Mouse (Mus musculus) gastrocnemius, postnatal 36 days (tissue): ENCODE data around the gene Olfr632. TPM values are rescaled to one million over a fixed set of nuclear protein-coding genes. Genes with fewer than 3 reads are reported as not detected.
"Not testable (repeated sequence)": the region's sequence is repeated elsewhere in the genome, so short reads cannot be mapped to it uniquely, and the experiment has no call there.

Experiments used
- DNase-seq, 2 experiments: peaks; one replicate each; pipeline ENCODE4 v3.0.0; 2022
- intact Hi-C: fragments of 180-260 bp; cut with DNase I; formaldehyde crosslinking; loops from one replicate; pipeline ENCODE4 v1.15.1; 2025
- long read RNA-seq, 2 experiments: library from polyadenylated mRNA; stranded (forward); transcript quantifications; one replicate each; pipeline ENCODE4 v2.0.0; 2021
- total RNA-seq, 2 experiments: library from RNA; stranded (reverse); gene quantifications; 2 replicates each; pipeline ENCODE4 v1.2.3; 2021

Gene Olfr632
- total RNA-seq: not detected
- long read RNA-seq, experiment 1: 0 reads
- long read RNA-seq, experiment 2: 0 reads

DNA sequence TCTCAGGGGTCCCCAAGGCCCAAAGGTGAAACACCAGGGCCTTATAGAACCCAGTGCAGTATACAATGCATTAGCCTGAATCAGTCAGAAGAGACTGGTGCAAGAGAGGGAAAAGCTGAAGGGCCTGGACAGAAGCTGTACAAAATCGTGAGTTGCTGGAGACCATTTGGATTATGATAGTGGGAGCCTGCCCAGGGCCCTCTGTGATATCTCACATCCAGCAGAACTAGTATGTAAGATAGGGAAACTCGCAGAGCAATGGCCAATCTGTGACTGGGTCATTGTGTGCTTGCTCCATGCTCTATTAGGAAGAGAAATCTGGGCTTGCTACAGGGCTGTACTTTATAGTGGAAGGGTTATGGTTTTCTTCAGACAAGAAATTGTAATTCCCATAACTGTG is at the start of gene Olfr632:
Gene Olfr632, plus strand, starts transcription at position 84 of the 400 bp plus-strand sequence.
- DNase-seq: no peak
- intact Hi-C loops: no loop called here

DNA sequence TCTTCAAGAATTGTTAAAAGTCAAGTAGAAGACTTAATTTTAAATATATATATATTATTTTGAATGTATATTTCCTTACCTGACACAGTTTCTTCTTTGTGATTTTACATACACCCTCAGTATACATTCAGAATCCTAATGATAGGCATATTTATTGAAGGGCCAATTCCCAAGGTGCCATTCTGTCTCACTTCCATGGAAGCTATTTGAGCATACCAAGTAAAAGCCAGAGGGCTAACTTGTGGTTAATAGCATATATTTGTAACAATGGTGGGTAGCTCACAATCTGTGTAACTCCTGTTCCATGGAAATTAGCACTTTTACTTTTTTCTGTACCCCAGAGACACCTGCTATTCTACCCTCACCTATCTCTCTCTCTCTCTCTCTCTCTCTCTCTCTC is 48.0 kb upstream of the Olfr632 start, which contains the start of gene Olfr66:
Gene Olfr66, minus strand, starts transcription at position 101 of the 400 bp plus-strand sequence.
- no peak for DNase-seq
- intact Hi-C loops: no loop called here

DNA sequence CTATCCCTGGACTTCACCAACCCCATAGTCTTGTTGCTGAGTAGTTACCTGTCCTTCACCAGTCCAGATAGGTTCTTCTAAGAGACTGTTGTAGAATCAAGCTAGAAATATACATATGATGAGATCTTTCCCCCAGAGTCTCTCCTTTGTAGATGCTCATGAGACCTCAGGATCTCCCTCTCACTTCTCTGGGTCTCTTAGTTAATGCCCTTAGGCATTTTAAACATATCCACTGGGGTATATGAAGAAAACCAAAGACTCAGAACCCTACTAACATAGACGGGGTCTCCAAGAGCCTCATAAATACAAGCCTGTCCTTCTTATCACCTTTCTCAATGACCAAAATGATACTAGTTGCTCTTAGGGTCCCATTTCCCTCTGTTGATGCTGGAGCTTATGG is 39.8 kb upstream of the Olfr632 start, which contains the start of gene Olfr64:
Gene Olfr64, minus strand, starts transcription at position 101 of the 400 bp plus-strand sequence.
- DNase-seq: no peak
- intact Hi-C loops: no loop called here

DNA sequence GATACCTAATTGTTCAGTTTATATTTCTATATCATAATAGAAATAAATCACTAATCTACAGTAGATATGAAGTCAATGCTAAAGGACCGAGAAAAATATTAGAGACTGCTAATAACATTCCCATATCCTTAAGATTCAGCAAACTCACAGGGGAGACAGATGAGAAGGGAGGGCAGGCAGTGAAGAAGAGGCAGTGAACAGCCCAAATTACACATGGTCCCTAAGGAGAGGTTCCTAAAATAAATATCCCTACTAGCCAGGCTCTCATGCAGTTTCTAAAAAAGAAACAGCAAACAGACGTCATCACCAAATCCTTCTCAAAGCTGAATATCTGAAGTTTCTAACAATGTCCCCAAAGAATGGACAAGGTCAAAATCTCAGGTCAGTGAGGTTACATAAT is 31.0 kb upstream of the Olfr632 start, which contains the start of gene Olfr65:
Gene Olfr65, plus strand, starts transcription at position 301 of the 400 bp plus-strand sequence.
- intact Hi-C loops: no loop called here
- no peak for DNase-seq

DNA sequence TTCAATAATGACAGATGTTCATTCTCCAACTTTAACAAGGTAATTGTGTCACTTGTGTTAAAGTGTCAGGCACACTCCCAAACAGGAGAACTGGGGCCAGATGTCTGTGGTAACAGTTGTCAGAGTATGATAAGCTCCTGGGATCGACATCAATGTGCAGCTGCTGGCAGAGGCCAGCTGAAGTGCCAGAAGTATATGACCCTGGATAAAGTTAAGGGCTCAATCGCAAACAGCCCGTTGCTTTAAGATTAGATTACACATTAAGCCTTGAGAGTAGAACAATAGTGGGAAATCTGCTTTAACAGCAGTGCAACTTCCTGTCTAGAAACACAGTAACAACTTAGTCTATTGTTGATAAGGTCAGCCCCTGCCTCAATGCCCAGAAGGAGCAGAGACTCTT is 24.1 kb upstream of the Olfr632 start:
- no peak for DNase-seq
- intact Hi-C loops: no loop called here

DNA sequence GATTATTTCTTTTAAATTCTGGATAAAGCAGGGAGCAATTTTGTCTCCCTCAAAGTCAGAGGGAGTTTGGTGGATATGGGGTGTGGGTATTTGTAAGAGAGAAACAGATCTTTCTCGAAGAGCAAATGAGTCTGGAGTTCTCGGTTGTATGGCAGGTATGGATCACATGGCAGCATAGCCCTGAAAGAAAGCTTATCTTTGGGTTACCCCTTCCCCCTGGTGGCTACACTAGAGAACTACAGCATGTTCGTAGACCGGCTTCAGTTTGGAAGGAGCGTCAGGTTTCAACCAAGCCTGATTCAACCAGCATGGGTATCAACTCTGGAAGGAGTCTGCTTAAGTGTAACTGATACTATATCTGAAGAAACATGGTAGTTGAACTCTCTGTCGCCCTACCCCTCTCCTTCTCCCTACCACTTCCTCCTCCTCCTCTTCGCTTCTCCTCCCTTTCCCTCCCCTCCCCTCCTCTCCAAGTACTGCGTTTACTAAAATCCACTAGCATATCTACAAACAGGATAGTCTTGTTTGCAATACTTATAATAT is 21.1 kb upstream of the Olfr632 start:
- DNase-seq: no peak
- intact Hi-C loops: no loop called here

DNA sequence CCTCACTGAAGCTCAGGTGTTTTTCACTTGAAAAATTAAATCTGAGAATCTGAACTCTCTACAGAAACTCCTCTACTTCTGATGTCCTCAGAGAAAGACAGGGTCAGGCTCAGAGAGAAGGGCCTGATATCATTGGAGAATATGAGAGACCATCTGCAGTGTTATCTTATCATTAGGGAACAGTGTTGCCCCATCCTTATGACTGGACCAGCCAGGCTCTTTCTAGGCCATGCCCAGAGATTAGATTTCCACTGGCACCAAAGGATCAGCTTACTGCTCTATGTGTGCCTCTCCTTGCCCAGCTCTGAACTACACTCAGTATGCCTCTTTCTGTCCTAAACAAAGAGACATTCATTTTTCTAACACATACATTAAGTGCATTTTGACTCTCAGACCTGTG is 18.8 kb upstream of the Olfr632 start:
- DNase-seq: no peak
- intact Hi-C loops: no loop called here

DNA sequence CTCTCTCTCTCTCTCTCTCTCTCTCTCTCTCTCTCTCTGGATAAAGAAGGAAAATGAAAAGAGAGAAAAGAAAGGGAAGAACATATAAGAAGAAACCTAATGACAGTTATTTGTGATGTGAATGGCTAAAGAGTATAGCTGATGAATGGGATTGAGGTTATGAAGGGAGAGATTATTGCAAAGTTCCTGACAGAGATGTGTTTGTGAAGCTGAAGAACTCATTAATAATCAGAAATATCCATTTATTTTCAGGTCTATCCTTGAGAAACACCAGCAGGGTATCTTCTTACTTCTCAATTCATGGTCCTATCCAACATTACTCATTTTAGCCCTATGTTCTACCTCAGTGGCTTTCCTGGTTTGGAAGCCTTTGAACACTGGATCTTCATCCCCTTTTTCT is 5.6 kb upstream of the Olfr632 start, which contains the start of gene Olfr631:
Gene Olfr631, plus strand, starts transcription at position 301 of the 400 bp plus-strand sequence.
- no peak for DNase-seq
- intact Hi-C loops: no loop called here

DNA sequence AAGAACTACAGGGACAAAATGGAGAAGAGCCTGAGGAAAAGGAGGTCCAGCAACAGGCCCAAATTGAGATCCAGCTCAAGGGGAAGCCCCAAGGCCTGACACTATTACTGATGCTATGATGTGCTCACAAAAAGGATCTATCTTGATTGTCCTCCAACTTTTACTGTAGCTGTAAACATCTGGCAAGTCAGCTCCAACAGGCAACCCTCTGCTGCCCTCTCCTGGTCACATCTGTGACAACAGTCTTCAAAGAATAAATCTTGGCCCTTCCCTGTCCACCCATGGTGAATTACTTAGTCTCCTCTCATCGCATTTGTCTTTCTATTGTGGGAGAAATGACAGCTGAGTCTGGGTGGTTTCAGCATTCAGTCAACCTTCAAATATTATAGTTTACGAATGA is 8.6 kb downstream of the Olfr632 start:
- no peak for DNase-seq
- intact Hi-C loops: no loop called here

DNA sequence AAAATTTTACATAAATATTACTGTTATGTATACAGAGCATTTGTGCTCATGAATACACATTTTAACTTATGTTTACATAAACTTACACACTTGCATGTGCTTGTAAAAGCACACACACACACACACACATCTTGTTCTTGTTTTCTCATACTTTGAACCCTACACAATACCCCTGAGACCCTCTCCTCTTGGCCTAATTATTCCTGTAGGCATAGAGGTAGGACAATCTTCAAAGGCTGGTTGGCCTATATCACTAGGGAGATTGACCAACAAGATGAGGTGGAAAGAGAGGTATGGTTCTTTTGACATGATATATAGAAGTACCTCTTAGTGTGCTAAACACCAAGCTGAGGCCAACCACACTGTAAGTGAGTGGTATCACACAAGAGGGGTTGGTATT is 10.0 kb downstream of the Olfr632 start, which contains the start of gene Olfr633:
Gene Olfr633, plus strand, starts transcription at position 301 of the 400 bp plus-strand sequence.
- intact Hi-C loops: no loop called here
- DNase-seq: no peak

DNA sequence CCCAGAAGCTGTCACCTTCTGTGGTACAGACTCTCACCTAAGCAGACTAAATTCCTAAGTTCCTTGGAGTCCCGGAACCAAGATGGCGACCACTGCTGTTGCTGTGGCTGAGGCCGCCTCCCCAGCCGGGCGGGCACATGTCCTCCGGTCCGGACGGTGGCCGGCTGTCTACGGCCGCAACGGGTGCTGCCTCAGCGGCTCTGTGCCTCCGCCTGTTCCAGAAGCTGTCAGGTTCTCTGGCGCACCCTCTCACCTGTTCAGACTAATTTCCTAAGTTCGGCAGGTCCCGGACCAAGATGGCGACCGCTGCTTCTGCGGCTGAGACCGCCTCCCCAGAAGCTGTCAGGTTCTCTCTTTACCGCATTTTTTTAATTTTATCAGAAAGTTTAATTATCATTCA is 32.7 kb downstream of the Olfr632 start:
- DNase-seq, intact Hi-C loops: not testable (repeated sequence)

DNA sequence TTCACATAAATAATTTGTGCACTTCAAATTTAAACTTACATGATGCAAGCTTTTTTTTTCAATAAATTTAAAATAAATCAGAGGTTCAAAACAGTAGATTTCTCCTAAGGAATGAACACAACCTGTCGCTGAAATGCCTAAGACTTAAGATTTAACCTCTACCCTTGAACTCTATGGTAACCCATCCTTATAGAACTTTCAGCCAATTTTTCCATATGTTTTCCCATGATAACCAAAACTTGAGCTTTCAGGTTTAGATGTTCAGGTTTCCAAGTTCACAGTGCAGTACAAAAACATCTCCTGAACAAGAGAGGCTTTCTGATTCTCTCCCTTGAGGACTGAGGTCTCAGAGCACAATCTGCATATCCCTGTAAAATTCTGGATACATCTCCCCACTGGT is 36.7 kb downstream of the Olfr632 start, which contains the start of gene Olfr635:
Gene Olfr635, plus strand, starts transcription at position 301 of the 400 bp plus-strand sequence.
- DNase-seq: no peak
- intact Hi-C loops: no loop called here

DNA sequence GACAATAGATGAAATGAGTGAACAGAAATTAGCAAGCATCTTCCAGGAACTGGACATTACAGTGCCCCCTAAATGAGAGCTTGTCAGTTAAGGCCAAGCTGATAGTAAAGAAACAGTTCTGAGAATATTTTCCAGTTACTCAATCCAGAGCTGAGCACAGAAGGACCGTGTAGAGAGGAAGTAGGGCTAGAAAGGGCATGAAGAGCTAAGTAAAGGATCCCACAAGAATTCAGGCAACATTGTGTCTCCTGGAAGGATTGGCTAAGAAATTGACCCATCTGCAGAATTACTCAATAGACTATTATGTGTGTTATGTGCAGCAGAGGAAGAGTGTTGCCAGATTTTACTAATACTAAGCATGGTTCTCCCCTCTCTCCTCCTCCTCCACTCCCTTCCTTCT is 37.6 kb downstream of the Olfr632 start:
- no peak for DNase-seq
- intact Hi-C loops: no loop called here

Other genes with a start within 250 kb of the Olfr632 start
- not detected for gene Olfr243, start 219.7 kb upstream of the Olfr632 start, total RNA-seq
- not detected for gene Olfr628, start 204.0 kb upstream of the Olfr632 start, total RNA-seq
- not detected for gene Olfr629, start 189.4 kb upstream of the Olfr632 start, total RNA-seq
- gene Olfr630, start 177.0 kb upstream of the Olfr632 start, total RNA-seq: not detected
- not detected for gene Olfr69, start 162.8 kb upstream of the Olfr632 start, total RNA-seq
- not detected for gene Olfr68, start 154.6 kb upstream of the Olfr632 start, total RNA-seq
- gene Olfr67, start 142.5 kb upstream of the Olfr632 start, total RNA-seq: not detected
- gene Hbb-bt, start 120.4 kb upstream of the Olfr632 start, total RNA-seq: 10 to 100 TPM; 28.4 to 35.6 TPM
- gene Hbb-bs, start 106.3 kb upstream of the Olfr632 start, total RNA-seq: 100 to 1,000 TPM; 266 to 399 TPM
- not detected for gene Hbb-bh2, start 93.8 kb upstream of the Olfr632 start, total RNA-seq
- gene Hbb-bh1, start 91.2 kb upstream of the Olfr632 start, total RNA-seq: not detected
- gene Hbb-y, start 81.1 kb upstream of the Olfr632 start, total RNA-seq: not detected
- not detected for gene Olfr66, start 48.1 kb upstream of the Olfr632 start, total RNA-seq
- not detected for gene Olfr64, start 39.9 kb upstream of the Olfr632 start, total RNA-seq
- not detected for gene Olfr65, start 30.9 kb upstream of the Olfr632 start, total RNA-seq
- gene Olfr631, start 5.5 kb upstream of the Olfr632 start, total RNA-seq: not detected
- not detected for gene Olfr633, start 10.1 kb downstream of the Olfr632 start, total RNA-seq
- gene Olfr635, start 36.8 kb downstream of the Olfr632 start, total RNA-seq: not detected
- not detected for gene Olfr638, start 64.4 kb downstream of the Olfr632 start, total RNA-seq
- not detected for gene Olfr639, start 83.0 kb downstream of the Olfr632 start, total RNA-seq
- not detected for gene Olfr640, start 91.2 kb downstream of the Olfr632 start, total RNA-seq
- gene Olfr641, start 101.1 kb downstream of the Olfr632 start, total RNA-seq: not detected
- gene Olfr642, start 118.3 kb downstream of the Olfr632 start, total RNA-seq: not detected
- not detected for gene 4930516K23Rik, start 127.1 kb downstream of the Olfr632 start, total RNA-seq
- not detected for gene Olfr644, start 137.5 kb downstream of the Olfr632 start, total RNA-seq
- not detected for gene Olfr645, start 151.1 kb downstream of the Olfr632 start, total RNA-seq
- not detected for gene Olfr646, start 170.5 kb downstream of the Olfr632 start, total RNA-seq
- gene Ubqln5, start 195.5 kb downstream of the Olfr632 start, total RNA-seq: not detected
- not detected for gene Olfr643, start 203.1 kb downstream of the Olfr632 start, total RNA-seq
- gene Ubqln3, start 208.9 kb downstream of the Olfr632 start, total RNA-seq: not detected
- gene Ubqlnl, start 216.2 kb downstream of the Olfr632 start, total RNA-seq: not detected
- gene Olfm5, start 230.5 kb downstream of the Olfr632 start, total RNA-seq: not detected
- gene Olfr648, start 249.0 kb downstream of the Olfr632 start, total RNA-seq: not detected